Comparison of ENCODE assay signal across 8 mouse cellular contexts in the genomic region with DNA sequence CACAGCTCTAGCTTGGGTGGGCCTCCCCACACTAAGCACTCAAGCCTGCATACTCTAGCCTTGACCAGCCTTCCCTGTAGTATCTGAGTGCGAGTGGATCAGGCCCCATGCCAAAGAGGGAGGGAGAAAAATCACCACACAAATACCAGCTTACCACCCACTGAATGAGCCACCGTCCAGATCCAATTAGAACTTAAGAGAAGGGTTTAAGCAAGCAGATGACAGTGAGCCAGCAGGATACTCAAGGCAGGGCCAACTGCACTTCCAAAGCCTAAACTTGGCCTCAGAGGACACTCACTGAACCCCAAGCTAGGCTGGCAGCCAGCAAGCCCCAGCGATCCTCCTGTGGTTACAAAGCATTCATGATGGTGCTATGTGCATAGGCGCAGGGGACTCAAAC. TPM values are rescaled to one million over a fixed set of nuclear protein-coding genes. Genes with fewer than 3 reads are reported as not detected.
DNase-seq lines count a peak whose midpoint lies in the region; ATAC-seq and TF ChIP-seq lines count a peak whose summit lies in the region.

No protein-coding gene starts in this region.

- WGBS in forebrain, embryonic 13.5 days: 60% methylated on average over 4 of the region's 4 CpGs
- 72% methylated on average over 4 of the region's 4 CpGs for WGBS in forebrain, embryonic 12.5 days
- WGBS in midbrain, embryonic 14.5 days: 57% methylated on average over 4 of the region's 4 CpGs
- WGBS in midbrain, embryonic 11.5 days: 80% methylated on average over 4 of the region's 4 CpGs
- WGBS in embryonic facial prominence, embryonic 15.5 days: 49% methylated on average over 4 of the region's 4 CpGs
- 72% methylated on average over 4 of the region's 4 CpGs for WGBS in liver, postnatal 0 days (ENCODE audit: insufficient replicate concordance)

- peak; percentile 31 for DNase-seq in midbrain, embryonic 14.5 days
- no peak for DNase-seq in midbrain, embryonic 11.5 days (ENCODE audit: low spot score, missing footprints)
- peak; percentile 70 to 77 for DNase-seq in lung, postnatal 4 days
- no peak for DNase-seq in liver, postnatal 0 days

- H3K9ac ChIP-seq in forebrain, embryonic 13.5 days: no peak overlapping the region
- no peak overlapping the region for H3K9ac ChIP-seq in forebrain, embryonic 12.5 days
- no peak overlapping the region for H3K9ac ChIP-seq in midbrain, embryonic 14.5 days (replicated peaks; ENCODE audit: low read length)
- no peak overlapping the region for H3K9ac ChIP-seq in midbrain, embryonic 11.5 days (ENCODE audit: low read length)
- H3K9ac ChIP-seq in embryonic facial prominence, embryonic 15.5 days: no peak overlapping the region
- no peak overlapping the region for H3K9ac ChIP-seq in liver, postnatal 0 days (replicated peaks)

- no peak for TF ChIP-seq EP300 in liver, postnatal 0 days (IDR thresholded peaks at IDR 0.05; ENCODE audit: low read depth)

- no peak for TF ChIP-seq CTCF in liver, postnatal 0 days (IDR thresholded peaks at IDR 0.05; ENCODE audit: low read depth)

- 0 out of 2 replicates have a peak, but pooled peaks have one; percentile 41 for ATAC-seq in forebrain, embryonic 13.5 days
- ATAC-seq in forebrain, embryonic 12.5 days (ENCODE audit: low FRiP score): no peak
- no peak for ATAC-seq in midbrain, embryonic 14.5 days (ENCODE audit: low FRiP score, low TSS enrichment)
- ATAC-seq in midbrain, embryonic 11.5 days (ENCODE audit: low FRiP score): no peak
- peak; percentile 58; the same call in 1 of the 2 replicates for ATAC-seq in embryonic facial prominence, embryonic 15.5 days (ENCODE audit: insufficient number of reproducible peaks, low FRiP score, low TSS enrichment, low read depth)
- ATAC-seq in liver, postnatal 0 days: no peak
- ATAC-seq in monocyte, adult 5-6 weeks (replicated peaks; ENCODE audit: insufficient number of reproducible peaks, low FRiP score, low TSS enrichment, poor library complexity, severe bottlenecking): no peak

- no peaks in the 10 kb centered on the region for H3K9me3 ChIP-seq in forebrain, embryonic 13.5 days (replicated peaks)
- H3K9me3 ChIP-seq in forebrain, embryonic 12.5 days: no peaks in the 10 kb centered on the region
- no peaks in the 10 kb centered on the region for H3K9me3 ChIP-seq in midbrain, embryonic 14.5 days (ENCODE audit: control insufficient read depth, low read length)
- no peaks in the 10 kb centered on the region for H3K9me3 ChIP-seq in midbrain, embryonic 11.5 days (ENCODE audit: control insufficient read depth, low read length)
- H3K9me3 ChIP-seq in embryonic facial prominence, embryonic 15.5 days (replicated peaks): no peaks in the 10 kb centered on the region
- H3K9me3 ChIP-seq in liver, postnatal 0 days (ENCODE audit: low read length): no peaks in the 10 kb centered on the region

- H3K4me1 ChIP-seq in forebrain, embryonic 13.5 days: peaks cover 27% of the 10 kb centered on the region
- peaks cover 21% of the 10 kb centered on the region for H3K4me1 ChIP-seq in forebrain, embryonic 12.5 days
- peaks cover 6% of the 10 kb centered on the region for H3K4me1 ChIP-seq in midbrain, embryonic 14.5 days (ENCODE audit: control insufficient read depth, insufficient read depth, low read length)
- H3K4me1 ChIP-seq in midbrain, embryonic 11.5 days (ENCODE audit: control insufficient read depth, insufficient read depth, low read length): no peaks in the 10 kb centered on the region
- H3K4me1 ChIP-seq in embryonic facial prominence, embryonic 15.5 days: peaks cover 57% of the 10 kb centered on the region
- peaks cover 27% of the 10 kb centered on the region for H3K4me1 ChIP-seq in liver, postnatal 0 days (ENCODE audit: insufficient read depth)

- no peaks in the 10 kb centered on the region for H3K27me3 ChIP-seq in forebrain, embryonic 13.5 days
- no peaks in the 10 kb centered on the region for H3K27me3 ChIP-seq in forebrain, embryonic 12.5 days
- no peaks in the 10 kb centered on the region for H3K27me3 ChIP-seq in midbrain, embryonic 14.5 days (ENCODE audit: control insufficient read depth, insufficient read depth, low read length)
- H3K27me3 ChIP-seq in midbrain, embryonic 11.5 days (ENCODE audit: control insufficient read depth, insufficient read depth, low read length): no peaks in the 10 kb centered on the region
- H3K27me3 ChIP-seq in embryonic facial prominence, embryonic 15.5 days: no peaks in the 10 kb centered on the region
- no peaks in the 10 kb centered on the region for H3K27me3 ChIP-seq in liver, postnatal 0 days (ENCODE audit: insufficient read depth, low read length)

- H3K4me2 ChIP-seq in forebrain, embryonic 13.5 days: no peak overlapping the region
- H3K4me2 ChIP-seq in forebrain, embryonic 12.5 days: no peak overlapping the region
- no peak overlapping the region for H3K4me2 ChIP-seq in midbrain, embryonic 14.5 days (ENCODE audit: low read length)
- H3K4me2 ChIP-seq in midbrain, embryonic 11.5 days: no peak overlapping the region
- no peak overlapping the region for H3K4me2 ChIP-seq in embryonic facial prominence, embryonic 15.5 days (replicated peaks)
- no peak overlapping the region for H3K4me2 ChIP-seq in liver, postnatal 0 days (ENCODE audit: low read depth, low read length)

- no peak overlapping the region for H3K4me3 ChIP-seq in forebrain, embryonic 13.5 days
- no peak overlapping the region for H3K4me3 ChIP-seq in forebrain, embryonic 12.5 days (replicated peaks)
- H3K4me3 ChIP-seq in midbrain, embryonic 14.5 days (replicated peaks; ENCODE audit: low read depth, low read length): no peak overlapping the region
- no peak overlapping the region for H3K4me3 ChIP-seq in midbrain, embryonic 11.5 days (ENCODE audit: low read depth, low read length)
- no peak overlapping the region for H3K4me3 ChIP-seq in embryonic facial prominence, embryonic 15.5 days (replicated peaks)
- no peak overlapping the region for H3K4me3 ChIP-seq in liver, postnatal 0 days (ENCODE audit: low read depth, low read length)

- no peaks in the 10 kb centered on the region for H3K36me3 ChIP-seq in forebrain, embryonic 13.5 days (ENCODE audit: poor library complexity, severe bottlenecking)
- no peaks in the 10 kb centered on the region for H3K36me3 ChIP-seq in forebrain, embryonic 12.5 days (replicated peaks)
- no peaks in the 10 kb centered on the region for H3K36me3 ChIP-seq in midbrain, embryonic 14.5 days (ENCODE audit: control insufficient read depth, insufficient read depth, low read length)
- no peaks in the 10 kb centered on the region for H3K36me3 ChIP-seq in midbrain, embryonic 11.5 days (ENCODE audit: control insufficient read depth, insufficient read depth, low read length)
- H3K36me3 ChIP-seq in embryonic facial prominence, embryonic 15.5 days: no peaks in the 10 kb centered on the region
- no peaks in the 10 kb centered on the region for H3K36me3 ChIP-seq in liver, postnatal 0 days (replicated peaks; ENCODE audit: insufficient read depth, low read length)

- H3K27ac ChIP-seq in forebrain, embryonic 13.5 days: no peak overlapping the region
- H3K27ac ChIP-seq in forebrain, embryonic 12.5 days: no peak overlapping the region
- H3K27ac ChIP-seq in midbrain, embryonic 14.5 days (replicated peaks; ENCODE audit: low read depth, low read length): no peak overlapping the region
- H3K27ac ChIP-seq in midbrain, embryonic 11.5 days (ENCODE audit: low read depth, low read length): no peak overlapping the region
- no peak overlapping the region for H3K27ac ChIP-seq in embryonic facial prominence, embryonic 15.5 days (replicated peaks)
- H3K27ac ChIP-seq in liver, postnatal 0 days (ENCODE audit: low read depth): no peak overlapping the region

RNA-seq across cellular contexts. Expression of a gene that starts 19.6 kb away (rescaled TPM):
- polyA plus RNA-seq in forebrain, embryonic 13.5 days (2015; fragmentation: Nextera tagmentation; extraction: Ambion mirVana): 16.8 and 18.1 TPM in 2 replicates
- polyA plus RNA-seq in forebrain, embryonic 12.5 days (2016; fragmentation: Nextera tagmentation; extraction: Ambion mirVana): 22.7 and 24.7 TPM in 2 replicates
- 42.8 and 44.9 TPM in 2 replicates for polyA plus RNA-seq in midbrain, embryonic 14.5 days (2014; fragmentation: Nextera tagmentation; extraction: Ambion mirVana)
- polyA plus RNA-seq in midbrain, embryonic 11.5 days (2014; fragmentation: Nextera tagmentation; extraction: Ambion mirVana): 13.2 and 17.8 TPM in 2 replicates
- polyA plus RNA-seq in embryonic facial prominence, embryonic 15.5 days (2015; fragmentation: Nextera tagmentation; extraction: Ambion mirVana): 18.5 and 19.3 TPM in 2 replicates
- 2.1 and 2.2 TPM in 2 replicates for polyA plus RNA-seq in liver, postnatal 0 days (2015; fragmentation: Nextera tagmentation; extraction: Ambion mirVana)
- total RNA-seq in monocyte, adult 5-6 weeks (2017): 11.8 to 23.2 TPM (median 17.6 TPM) in 3 replicates

Comparison
In these comparisons a context has a peak if more than half of its experiments do, and no peak if none do; other contexts are left out.
1. ATAC-seq: peak in forebrain, embryonic 13.5 days (single experiment) and embryonic facial prominence, embryonic 15.5 days (single experiment); none in forebrain, embryonic 12.5 days (single experiment), midbrain, embryonic 14.5 days (single experiment), midbrain, embryonic 11.5 days (single experiment), liver, postnatal 0 days (single experiment) and monocyte, adult 5-6 weeks (single experiment).
2. DNase-seq: peak in midbrain, embryonic 14.5 days (single experiment) and lung, postnatal 4 days (2 of 2); none in midbrain, embryonic 11.5 days (single experiment) and liver, postnatal 0 days (single experiment).